Mouse (Mus musculus): ENCODE data around the gene Sfxn5. TPM values are rescaled to one million over a fixed set of nuclear protein-coding genes. Genes with fewer than 3 reads are reported as not detected.

Sfxn5 gene
- polyA plus RNA-seq, 1 experiment from 2014 or later, result 10.0 TPM

Small RNAs within 50 kb of the gene (microRNA-seq; reads per million reads assigned to microRNA genes)
- gene Mir705, result not detected

Other genes with a start within 250 kb of the Sfxn5 start
- gene Spr, start 195.7 kb downstream of the Sfxn5 start, polyA plus RNA-seq (2016; fragmentation: Nextera tagmentation; extraction: Ambion mirVana), result 23.3 and 31.2 TPM in 2 replicates
- 0.27 TPM in 1 of 2 replicates, not detected in the other for gene Emx1, start 146.0 kb downstream of the Sfxn5 start, polyA plus RNA-seq (2016; fragmentation: Nextera tagmentation; extraction: Ambion mirVana)
- 10.6 and 12.1 TPM in 2 replicates for gene Rab11fip5, start 41.2 kb upstream of the Sfxn5 start, polyA plus RNA-seq (2016; fragmentation: Nextera tagmentation; extraction: Ambion mirVana)
- not detected in 2 replicates for gene Noto, start 90.5 kb upstream of the Sfxn5 start, polyA plus RNA-seq (2016; fragmentation: Nextera tagmentation; extraction: Ambion mirVana)
- gene Smyd5, start 98.6 kb upstream of the Sfxn5 start, polyA plus RNA-seq (2016; fragmentation: Nextera tagmentation; extraction: Ambion mirVana), result 59.5 and 59.8 TPM in 2 replicates
- gene Cct7, start 118.1 kb upstream of the Sfxn5 start, polyA plus RNA-seq (2016; fragmentation: Nextera tagmentation; extraction: Ambion mirVana), result 512 and 529 TPM in 2 replicates
- gene Pradc1, start 118.5 kb upstream of the Sfxn5 start, polyA plus RNA-seq (2016; fragmentation: Nextera tagmentation; extraction: Ambion mirVana), result 24.6 and 30.3 TPM in 2 replicates
- 3.1 TPM in 2 replicates for gene Fbxo41, start 169.6 kb upstream of the Sfxn5 start, polyA plus RNA-seq (2016; fragmentation: Nextera tagmentation; extraction: Ambion mirVana)
- gene Egr4, start 180.2 kb upstream of the Sfxn5 start, polyA plus RNA-seq (2016; fragmentation: Nextera tagmentation; extraction: Ambion mirVana), result not detected in 2 replicates

All from hindbrain, embryonic 12.5 days (tissue).